Mouse (Mus musculus): ENCODE results near the gene Tnip1. TPM values are rescaled to one million over a fixed set of nuclear protein-coding genes. Genes with fewer than 3 reads are reported as not detected.
"Not testable (repeated sequence)": the region's sequence is repeated elsewhere in the genome, so short reads cannot be mapped to it uniquely, and the experiment has no call there.

Gene Tnip1
- polyA plus RNA-seq, 1 experiment from 2014 or later: 18.0 TPM

DNA sequence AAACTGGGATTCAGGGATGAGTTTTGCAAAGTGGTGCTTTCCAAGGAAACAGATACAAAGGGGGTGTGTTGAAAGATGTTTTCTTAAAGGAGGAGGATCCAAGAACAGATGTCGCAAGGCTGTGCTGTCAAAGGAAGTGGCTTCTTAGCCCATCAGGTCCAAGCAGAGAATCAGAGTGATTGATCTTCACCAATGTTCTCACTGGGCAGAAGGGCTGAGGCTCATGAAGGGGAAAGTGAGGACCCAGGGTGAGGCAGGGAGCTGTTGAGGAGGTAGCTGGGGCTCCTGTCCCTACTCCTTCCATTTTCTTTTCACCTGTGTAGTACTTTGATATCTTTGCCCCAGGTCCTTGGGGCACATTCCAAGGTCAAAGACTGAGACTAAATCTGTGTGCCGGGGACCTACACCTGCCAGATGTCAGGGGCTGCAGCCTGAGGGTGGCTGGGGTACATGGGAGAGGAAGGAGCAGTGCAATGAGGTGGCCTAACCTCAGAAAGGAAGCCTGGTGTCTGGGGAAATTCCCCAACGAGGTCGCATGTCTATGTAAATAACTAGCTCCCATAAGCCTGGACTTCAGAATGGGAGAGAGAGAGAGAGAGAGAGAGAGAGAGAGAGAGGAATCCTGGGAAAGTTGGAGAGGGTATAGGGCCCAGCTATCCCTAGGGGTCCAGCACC lies 9.5 kb upstream of the Tnip1 start:
- H3K4me2 ChIP-seq: no peak overlapping the region
- no peak overlapping the region for H3K27ac ChIP-seq
- H3K4me1 ChIP-seq (replicated peaks): peaks cover 10% of the 10 kb centered on the region
- H3K4me3 ChIP-seq (replicated peaks): no peak overlapping the region
- H3K9me3 ChIP-seq: no peaks in the 10 kb centered on the region
- no peaks in the 10 kb centered on the region for H3K36me3 ChIP-seq
- no peak for ATAC-seq (ENCODE audit: insufficient number of reproducible peaks, insufficient read depth, low FRiP score, low TSS enrichment, low read depth)
- no peaks in the 10 kb centered on the region; the same call in 1 of the 2 replicates for H3K27me3 ChIP-seq
- no peak overlapping the region for H3K9ac ChIP-seq (replicated peaks)
- WGBS: 51% methylated on average over 4 of the region's 4 CpGs

GRCm38 (mm10) chr11:54971365-54972048 lies 8.8 kb upstream of the Tnip1 start:
- ATAC-seq (ENCODE audit: insufficient number of reproducible peaks, insufficient read depth, low FRiP score, low TSS enrichment, low read depth): no peak
- 75% methylated on average over 8 of the region's 8 CpGs for WGBS
- no peak overlapping the region for H3K27ac ChIP-seq
- H3K9ac ChIP-seq (replicated peaks): no peak overlapping the region
- no peaks in the 10 kb centered on the region; the same call in 1 of the 2 replicates for H3K27me3 ChIP-seq
- peaks cover 10% of the 10 kb centered on the region for H3K4me1 ChIP-seq (replicated peaks)
- H3K36me3 ChIP-seq: no peaks in the 10 kb centered on the region
- H3K9me3 ChIP-seq: no peaks in the 10 kb centered on the region
- H3K4me3 ChIP-seq (replicated peaks): no peak overlapping the region
- H3K4me2 ChIP-seq: no peak overlapping the region

DNA sequence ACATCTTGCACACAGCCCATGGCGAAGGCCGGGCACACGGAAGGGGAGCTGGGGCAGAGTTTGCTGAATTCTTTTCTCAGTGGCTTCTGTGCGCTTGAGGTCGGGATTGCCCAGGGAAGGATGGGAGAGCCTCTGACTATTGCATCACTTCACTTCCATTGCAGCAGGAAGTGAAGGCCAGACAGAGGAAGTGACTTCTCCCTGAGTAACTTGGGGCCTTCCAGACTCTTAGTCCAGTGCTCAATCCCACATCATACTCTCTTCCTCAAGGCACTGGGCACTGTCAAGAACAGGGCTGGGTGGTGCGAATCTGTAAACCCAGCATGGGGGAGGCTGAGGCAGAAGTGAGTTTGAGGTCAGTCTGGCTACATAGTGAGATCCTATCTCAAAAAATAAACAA lies 2.5 kb upstream of the Tnip1 start:
- 80% methylated on average over 6 of the region's 6 CpGs for WGBS
- ATAC-seq (ENCODE audit: insufficient number of reproducible peaks, insufficient read depth, low FRiP score, low TSS enrichment, low read depth): no peak
- H3K4me3 ChIP-seq (replicated peaks): no peak overlapping the region
- no peaks in the 10 kb centered on the region for H3K36me3 ChIP-seq
- no peak overlapping the region for H3K9ac ChIP-seq (replicated peaks)
- H3K27me3 ChIP-seq: no peaks in the 10 kb centered on the region
- H3K27ac ChIP-seq: no peak overlapping the region
- no peak overlapping the region for H3K4me2 ChIP-seq
- H3K9me3 ChIP-seq: no peaks in the 10 kb centered on the region
- peaks cover 4% of the 10 kb centered on the region; the same call in 1 of the 2 replicates for H3K4me1 ChIP-seq (replicated peaks)

GRCm38 (mm10) chr11:54961921-54962320 lies 796 bp downstream of the Tnip1 start:
- Histone ChIP-seq H3K9me3 (no peaks in the 10 kb centered on the region), H3K27me3 (no peaks in the 10 kb centered on the region), H3K36me3 (no peaks in the 10 kb centered on the region), H3K4me1 (replicated peaks) (peaks cover 4% of the 10 kb centered on the region; the same call in 1 of the 2 replicates), H3K9ac (replicated peaks) (no peak overlapping the region), H3K4me2 (no peak overlapping the region), H3K27ac (no peak overlapping the region), H3K4me3 (replicated peaks) (no peak overlapping the region)
- WGBS: 81% methylated on average over 3 of the region's 3 CpGs
- ATAC-seq (ENCODE audit: insufficient number of reproducible peaks, insufficient read depth, low FRiP score, low TSS enrichment, low read depth): no peak

GRCm38 (mm10) chr11:54961164-54961850 lies 1.4 kb downstream of the Tnip1 start:
- no peaks in the 10 kb centered on the region for H3K9me3 ChIP-seq
- H3K27me3 ChIP-seq: no peaks in the 10 kb centered on the region
- H3K9ac ChIP-seq (replicated peaks): no peak overlapping the region
- H3K4me1 ChIP-seq (replicated peaks): peaks cover 4% of the 10 kb centered on the region; the same call in 1 of the 2 replicates
- no peak overlapping the region for H3K27ac ChIP-seq
- H3K4me2 ChIP-seq: no peak overlapping the region
- no peak overlapping the region for H3K4me3 ChIP-seq (replicated peaks)
- no peak for ATAC-seq (ENCODE audit: insufficient number of reproducible peaks, insufficient read depth, low FRiP score, low TSS enrichment, low read depth)
- 70% methylated on average over 6 of the region's 6 CpGs for WGBS
- H3K36me3 ChIP-seq: no peaks in the 10 kb centered on the region

DNA sequence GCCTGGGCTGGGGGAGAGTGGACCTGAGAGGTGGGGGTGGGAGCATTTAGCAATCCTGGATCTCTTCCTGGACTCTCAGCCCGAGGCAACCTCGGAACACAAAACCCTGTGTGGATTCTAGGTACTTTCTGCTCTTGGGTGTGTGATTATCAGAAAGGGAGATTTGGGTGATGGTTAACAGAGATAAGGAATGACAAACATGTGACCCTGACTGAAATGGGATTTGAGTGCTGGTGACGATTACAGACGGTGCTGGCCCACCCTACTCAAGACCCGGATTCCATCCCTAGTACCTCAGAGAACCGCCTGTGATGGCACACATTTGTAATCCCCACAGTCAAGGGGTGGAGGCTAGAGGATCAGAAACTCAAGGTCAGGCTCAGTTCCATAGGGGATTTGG lies 2.5 kb downstream of the Tnip1 start:
- ATAC-seq (ENCODE audit: insufficient number of reproducible peaks, insufficient read depth, low FRiP score, low TSS enrichment, low read depth): no peak
- Histone ChIP-seq H3K4me2 (no peak overlapping the region), H3K4me3 (replicated peaks) (no peak overlapping the region), H3K4me1 (replicated peaks) (peaks cover 4% of the 10 kb centered on the region; the same call in 1 of the 2 replicates), H3K9me3 (no peaks in the 10 kb centered on the region), H3K27ac (no peak overlapping the region), H3K9ac (replicated peaks) (no peak overlapping the region), H3K27me3 (no peaks in the 10 kb centered on the region), H3K36me3 (no peaks in the 10 kb centered on the region)
- 82% methylated on average over 6 of the region's 6 CpGs for WGBS

DNA sequence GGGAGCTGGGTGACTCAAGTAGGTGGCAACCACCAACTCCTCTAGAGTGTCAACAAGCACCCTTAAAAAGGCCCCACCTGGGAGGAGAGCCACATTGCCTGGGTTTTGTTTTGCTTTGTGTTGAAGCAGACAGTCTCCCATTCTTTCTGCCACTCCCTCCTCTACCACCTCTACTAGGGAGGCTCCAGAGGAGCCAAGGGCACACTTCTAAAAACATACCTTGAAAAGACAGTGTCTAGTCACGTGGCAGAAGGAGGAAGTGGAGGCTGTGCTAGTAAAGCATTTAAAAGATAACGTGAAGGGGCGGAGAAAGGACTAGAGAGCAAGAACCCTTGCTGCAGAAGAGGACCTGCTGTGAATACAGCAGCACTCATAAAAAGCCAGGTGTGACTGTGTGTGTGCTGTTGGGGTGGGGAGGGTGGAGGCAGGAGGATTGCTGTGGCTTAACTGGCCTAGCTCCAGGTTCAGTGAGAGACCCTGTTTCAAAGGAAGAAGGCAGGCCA lies 4.1 kb downstream of the Tnip1 start:
- no peaks in the 10 kb centered on the region for H3K9me3 ChIP-seq
- H3K27ac ChIP-seq: no peak overlapping the region
- H3K9ac ChIP-seq (replicated peaks): no peak overlapping the region; the same call in 1 of the 2 replicates
- no peaks in the 10 kb centered on the region for H3K36me3 ChIP-seq
- ATAC-seq (ENCODE audit: insufficient number of reproducible peaks, insufficient read depth, low FRiP score, low TSS enrichment, low read depth): no peak
- no peak overlapping the region for H3K4me3 ChIP-seq (replicated peaks)
- no peaks in the 10 kb centered on the region for H3K27me3 ChIP-seq
- 34% methylated on average over 3 of the region's 3 CpGs for WGBS
- no peak overlapping the region for H3K4me2 ChIP-seq
- H3K4me1 ChIP-seq (replicated peaks): peaks cover 19% of the 10 kb centered on the region

DNA sequence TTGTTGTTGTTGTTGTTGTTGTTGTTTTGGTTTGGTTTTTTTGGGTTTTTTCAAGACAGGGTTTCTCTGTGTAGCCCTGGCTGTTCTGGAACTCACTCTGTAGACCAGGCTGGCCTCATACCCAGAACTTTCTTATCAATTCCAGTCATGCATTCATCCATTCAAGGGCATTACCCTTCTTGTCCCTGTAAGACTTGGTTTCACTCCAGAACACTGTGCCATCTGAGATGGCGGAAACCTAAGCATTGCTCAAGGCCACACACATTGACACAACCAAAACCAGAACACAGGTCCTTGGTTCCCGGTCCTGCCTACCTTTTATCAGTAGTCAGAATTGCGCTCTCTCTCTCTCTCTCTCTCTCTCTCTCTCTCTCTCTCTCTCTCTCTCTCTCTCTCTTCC lies 5.0 kb downstream of the Tnip1 start:
- ATAC-seq (ENCODE audit: insufficient number of reproducible peaks, insufficient read depth, low FRiP score, low TSS enrichment, low read depth); H3K9ac ChIP-seq (replicated peaks); H3K9me3 ChIP-seq; H3K4me3 ChIP-seq (replicated peaks); H3K27ac ChIP-seq; H3K36me3 ChIP-seq; H3K27me3 ChIP-seq; H3K4me2 ChIP-seq: not testable (repeated sequence)
- H3K4me1 ChIP-seq (replicated peaks): peaks cover 16% of the 10 kb centered on the region
- 90% methylated on average over 3 of the region's 3 CpGs for WGBS

DNA sequence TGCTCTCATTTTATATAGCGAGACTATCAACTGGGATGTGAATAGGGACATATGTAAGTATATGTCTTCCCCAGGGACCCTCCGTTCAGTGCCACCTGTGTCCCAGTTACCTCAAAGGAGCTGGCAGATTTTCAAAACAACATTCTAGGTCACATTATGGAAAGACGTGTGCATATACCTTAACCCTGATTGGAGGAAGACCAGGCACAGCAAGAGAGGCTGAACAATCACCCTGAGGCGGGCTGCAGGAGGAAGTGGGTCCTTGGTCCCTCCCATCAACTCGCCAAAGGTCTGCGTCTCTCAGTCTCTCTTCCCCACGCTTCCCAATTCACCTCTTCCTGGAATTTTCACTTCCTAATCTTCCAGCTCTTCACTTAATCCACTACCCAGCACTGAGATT lies 5.8 kb downstream of the Tnip1 start:
- Histone ChIP-seq H3K9ac (replicated peaks) (no peak overlapping the region), H3K4me2 (no peak overlapping the region), H3K4me1 (replicated peaks) (peaks cover 15% of the 10 kb centered on the region), H3K36me3 (no peaks in the 10 kb centered on the region), H3K4me3 (replicated peaks) (no peak overlapping the region), H3K27me3 (no peaks in the 10 kb centered on the region), H3K9me3 (no peaks in the 10 kb centered on the region), H3K27ac (no peak overlapping the region)
- ATAC-seq (ENCODE audit: insufficient number of reproducible peaks, insufficient read depth, low FRiP score, low TSS enrichment, low read depth): no peak
- 68% methylated on average over 7 of the region's 7 CpGs for WGBS

DNA sequence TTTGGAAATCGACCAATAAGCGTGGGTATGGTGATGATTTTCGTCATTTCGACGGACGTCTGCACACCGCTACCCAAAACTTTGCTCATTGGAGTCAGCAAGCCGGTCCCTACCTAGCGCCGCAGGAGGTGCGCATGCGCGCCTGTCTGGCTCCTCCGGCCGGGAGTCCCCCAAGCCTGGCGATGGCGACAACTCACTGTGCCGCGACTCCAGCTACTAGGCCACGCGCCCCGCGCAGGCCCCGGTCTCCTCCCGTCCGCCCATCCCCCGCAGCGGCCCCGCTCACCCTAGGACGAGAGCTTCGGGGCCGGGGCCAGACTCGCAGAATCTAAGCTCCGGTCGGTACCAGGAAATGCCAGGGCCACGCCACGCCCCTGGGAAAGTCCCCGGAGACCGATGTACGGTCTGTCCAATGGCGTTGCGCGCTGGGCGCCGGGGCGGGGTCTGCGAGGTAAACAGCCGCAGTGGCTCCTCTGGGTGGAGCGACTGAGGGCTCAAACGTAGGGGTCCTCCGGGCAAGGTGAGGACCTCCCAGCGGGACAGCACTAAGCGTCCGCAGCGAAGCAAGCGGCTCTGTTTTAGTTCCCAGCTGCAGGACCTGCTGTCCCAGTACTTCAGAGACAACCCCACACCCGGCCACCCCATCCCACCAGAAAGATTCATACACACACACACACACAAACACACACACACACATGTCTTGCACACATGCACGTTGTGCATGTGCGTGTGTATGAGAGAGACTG lies 6.8 kb downstream of the Tnip1 start:
- Histone ChIP-seq H3K27ac (peak overlapping the region; percentile 92), H3K9me3 (no peaks in the 10 kb centered on the region), H3K9ac (replicated peaks) (peak overlapping the region; percentile 75), H3K4me1 (replicated peaks) (peaks cover 15% of the 10 kb centered on the region), H3K4me3 (replicated peaks) (peak overlapping the region; percentile 64), H3K27me3 (no peaks in the 10 kb centered on the region), H3K36me3 (no peaks in the 10 kb centered on the region), H3K4me2 (peak overlapping the region; percentile 72)
- WGBS: under 1% methylated on average over 59 of the region's 59 CpGs
- peak; percentile 98 for ATAC-seq (ENCODE audit: insufficient number of reproducible peaks, insufficient read depth, low FRiP score, low TSS enrichment, low read depth)

DNA sequence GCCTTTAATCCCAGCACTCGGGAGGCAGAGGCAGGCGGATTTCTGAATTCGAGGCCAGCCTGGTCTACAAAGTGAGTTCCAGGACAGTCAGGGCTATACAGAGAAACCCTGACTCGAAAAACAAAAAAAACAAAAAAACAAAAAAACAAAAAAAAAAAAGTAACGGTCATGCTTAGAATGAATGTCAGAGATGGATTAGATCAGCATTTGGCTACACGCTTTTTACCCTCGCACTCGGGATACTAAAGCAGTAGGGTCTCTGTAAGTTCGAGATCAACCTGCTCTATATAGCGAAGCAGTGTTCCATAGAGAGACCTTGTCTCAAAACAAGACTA lies 7.3 kb downstream of the Tnip1 start:
- not testable (repeated sequence) for H3K9me3 ChIP-seq; ATAC-seq (ENCODE audit: insufficient number of reproducible peaks, insufficient read depth, low FRiP score, low TSS enrichment, low read depth); H3K36me3 ChIP-seq; H3K27me3 ChIP-seq
- peak overlapping the region; percentile 75 for H3K9ac ChIP-seq (replicated peaks)
- peak overlapping the region; percentile 64 for H3K4me3 ChIP-seq (replicated peaks)
- H3K4me1 ChIP-seq (replicated peaks): peaks cover 15% of the 10 kb centered on the region
- H3K4me2 ChIP-seq: peak overlapping the region; percentile 72
- H3K27ac ChIP-seq: 0 out of 2 replicates have a peak overlapping the region, but pooled peaks have one; percentile 92
- 42% methylated on average over 10 of the region's 10 CpGs for WGBS
